Mouse (Mus musculus): ENCODE results near the gene Snrpf. TPM values are rescaled to one million over a fixed set of nuclear protein-coding genes. Genes with fewer than 3 reads are reported as not detected.
"Not testable (repeated sequence)": the region's sequence is repeated elsewhere in the genome, so short reads cannot be mapped to it uniquely, and the experiment has no call there.

Gene Snrpf
- total RNA-seq, 4 experiments from 2014 or later = 6.2 to 10.4 (median 7.7) TPM

- peak; percentile 39 to 59 for DNase-seq (ENCODE audit: low spot score in 2 of 2)
Observed at GRCm38 (mm10) chr10:93577271-93577886, 12.1 kb downstream of the Snrpf start.

- no peak for DNase-seq (ENCODE audit: low spot score in 2 of 2)
Observed at GRCm38 (mm10) chr10:93575960-93576359, 13.5 kb downstream of the Snrpf start.

DNA sequence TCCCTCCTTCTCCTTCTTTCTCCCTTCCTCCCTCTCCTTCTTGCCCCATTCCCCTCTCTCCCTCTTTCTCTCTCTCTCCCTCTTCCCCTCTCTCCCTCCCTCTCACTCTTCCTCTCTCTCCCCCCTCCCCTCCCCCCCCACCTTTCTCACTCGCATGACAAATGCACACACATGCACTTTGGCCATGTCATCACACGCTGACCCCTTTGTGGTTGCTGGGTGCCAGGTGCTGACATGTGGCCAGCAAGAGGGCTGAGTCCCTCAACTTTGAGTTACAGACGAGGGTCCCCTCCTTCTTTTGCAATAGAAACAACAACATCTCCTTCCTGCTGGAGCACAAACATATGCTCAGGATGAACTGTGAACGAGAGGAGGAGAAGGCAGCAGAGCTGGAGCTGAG is 14.5 kb downstream of the Snrpf start:
- DNase-seq (ENCODE audit: low spot score in 2 of 2) = no peak

GRCm38 (mm10) chr10:93572209-93572608 is 17.3 kb downstream of the Snrpf start:
- DNase-seq (ENCODE audit: low spot score in 2 of 2) = no peak

DNA sequence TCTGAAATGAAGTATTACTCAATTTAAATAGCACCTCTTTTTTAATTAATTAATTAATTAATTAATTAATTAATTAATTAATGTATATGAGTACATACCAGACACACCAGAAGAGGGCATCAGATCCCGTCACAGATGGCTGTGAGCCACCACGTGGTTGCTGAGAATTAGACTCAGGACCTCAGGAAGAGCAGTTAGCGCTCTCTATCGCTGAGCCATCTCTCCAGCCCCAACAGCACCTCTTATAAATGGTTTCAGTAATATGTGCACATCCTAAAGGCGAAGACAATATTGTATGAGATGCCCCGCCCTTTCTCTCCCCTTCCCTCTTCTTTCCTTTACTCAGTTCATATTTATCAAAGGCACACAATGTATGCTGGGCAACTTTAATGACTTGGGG is 20.8 kb downstream of the Snrpf start:
- DNase-seq (ENCODE audit: low spot score in 2 of 2) = no peak

GRCm38 (mm10) chr10:93567841-93568566 is 21.5 kb downstream of the Snrpf start:
- no peak for DNase-seq (ENCODE audit: low spot score in 2 of 2)

- no peak for DNase-seq (ENCODE audit: low spot score in 2 of 2)
Observed at GRCm38 (mm10) chr10:93567066-93567465, 22.4 kb downstream of the Snrpf start.

DNA sequence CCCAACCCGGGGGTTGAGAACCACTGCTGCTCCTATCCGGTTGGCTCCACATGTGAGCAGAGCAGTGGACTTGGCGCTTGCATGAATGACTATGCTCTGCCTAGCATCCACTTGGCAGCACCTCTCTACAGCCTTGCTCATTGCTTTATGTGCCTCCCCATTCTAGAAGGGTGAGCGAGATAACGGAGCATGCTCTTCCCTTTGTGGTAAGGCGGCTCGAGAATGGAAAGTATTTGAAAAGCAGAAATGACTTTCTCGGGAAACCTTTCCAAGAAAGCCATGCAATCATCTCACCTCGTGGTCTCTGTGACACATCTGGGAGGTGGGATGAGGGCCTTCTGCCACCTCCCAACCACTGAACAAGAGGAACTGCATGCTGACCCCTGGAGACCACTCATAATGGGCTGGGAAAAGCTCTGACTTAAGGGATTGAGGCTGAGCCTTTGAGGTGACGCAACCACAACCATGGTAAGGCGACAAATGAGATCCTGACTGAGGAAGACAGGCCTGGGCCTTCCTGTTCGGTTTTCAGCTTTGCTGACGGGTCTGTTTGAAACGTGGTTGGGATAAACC is 24.9 kb downstream of the Snrpf start:
- DNase-seq (ENCODE audit: low spot score in 2 of 2) = no peak

DNA sequence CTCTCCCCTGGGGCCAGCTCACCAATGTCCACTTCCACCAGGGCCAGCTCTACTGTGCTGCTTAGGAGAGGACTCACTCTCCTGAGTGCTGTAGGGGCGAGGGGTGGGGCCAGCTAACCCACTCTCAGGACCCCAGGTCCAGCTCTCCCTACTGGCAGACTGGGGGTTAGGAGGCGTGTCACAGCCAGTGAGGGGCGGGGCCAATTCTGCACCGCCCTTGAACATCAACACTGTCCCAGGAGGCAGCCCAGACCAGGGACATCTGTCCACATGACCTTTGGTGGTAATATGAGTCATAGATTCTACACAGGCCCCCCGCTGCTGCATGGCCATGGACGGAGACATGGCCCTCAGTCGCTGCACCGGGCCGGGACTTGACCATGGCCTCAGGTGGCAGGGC is 29.7 kb downstream of the Snrpf start:
- no peak for DNase-seq (ENCODE audit: low spot score in 2 of 2)

DNA sequence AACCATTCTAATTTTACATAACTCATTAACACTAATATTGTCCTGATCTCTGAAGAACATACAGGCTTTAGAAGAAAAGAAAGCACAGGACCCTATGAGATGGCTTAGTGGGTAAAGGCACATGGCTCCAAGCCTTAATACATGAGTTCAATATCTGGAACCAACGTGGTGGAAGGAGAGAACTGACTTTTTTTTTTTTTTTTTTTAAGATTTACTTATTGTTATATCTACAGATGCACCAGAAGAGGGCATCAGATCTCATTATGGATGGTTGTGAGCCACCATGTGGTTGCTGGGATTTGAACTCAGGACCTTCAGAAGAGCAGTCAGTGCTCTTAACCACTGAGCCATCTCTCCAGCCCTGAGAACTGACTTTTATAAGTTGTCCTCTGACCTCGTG is 31.5 kb downstream of the Snrpf start:
- DNase-seq (ENCODE audit: low spot score in 2 of 2) = not testable (repeated sequence)

DNA sequence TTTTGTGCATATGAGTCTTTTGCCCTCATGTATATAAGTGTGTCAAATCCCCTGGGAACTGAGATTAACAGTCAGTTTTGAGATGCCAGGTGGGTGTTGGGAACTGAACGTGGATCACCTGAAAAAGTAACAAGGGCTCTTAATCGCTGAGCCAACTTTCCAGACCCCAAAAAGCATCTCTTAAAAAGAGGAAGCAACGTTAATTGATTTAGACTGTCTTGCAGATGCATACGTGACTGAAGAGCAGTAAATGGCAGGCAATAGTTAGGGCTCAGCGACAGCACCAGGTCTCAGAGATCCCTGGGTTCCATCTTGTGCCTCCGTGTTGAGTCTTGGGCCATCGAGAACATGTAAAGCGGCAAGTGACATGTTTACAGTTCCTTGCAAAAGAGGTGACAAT is 36.9 kb downstream of the Snrpf start:
- DNase-seq (ENCODE audit: low spot score in 2 of 2) = no peak

DNA sequence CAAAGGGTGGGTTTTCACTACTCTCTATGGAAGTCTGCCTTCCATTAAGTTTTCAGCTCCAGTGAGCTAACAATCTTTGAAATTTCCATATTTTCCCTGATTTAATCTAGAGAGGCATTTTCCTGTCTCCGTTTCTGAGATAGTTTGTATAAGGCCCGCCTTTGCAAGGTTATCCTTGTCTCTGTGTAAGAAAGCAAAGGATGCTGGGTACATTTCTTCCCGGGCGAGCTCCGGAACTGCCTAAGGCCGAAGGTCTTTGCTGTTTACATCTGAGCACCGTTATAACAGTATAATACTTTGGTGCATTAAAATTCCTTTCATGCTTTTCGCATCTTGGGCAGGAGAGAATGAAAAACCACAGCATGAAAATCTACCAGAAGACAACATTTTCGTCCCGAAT is 39.7 kb downstream of the Snrpf start:
- DNase-seq (ENCODE audit: low spot score in 2 of 2) = no peak

DNA sequence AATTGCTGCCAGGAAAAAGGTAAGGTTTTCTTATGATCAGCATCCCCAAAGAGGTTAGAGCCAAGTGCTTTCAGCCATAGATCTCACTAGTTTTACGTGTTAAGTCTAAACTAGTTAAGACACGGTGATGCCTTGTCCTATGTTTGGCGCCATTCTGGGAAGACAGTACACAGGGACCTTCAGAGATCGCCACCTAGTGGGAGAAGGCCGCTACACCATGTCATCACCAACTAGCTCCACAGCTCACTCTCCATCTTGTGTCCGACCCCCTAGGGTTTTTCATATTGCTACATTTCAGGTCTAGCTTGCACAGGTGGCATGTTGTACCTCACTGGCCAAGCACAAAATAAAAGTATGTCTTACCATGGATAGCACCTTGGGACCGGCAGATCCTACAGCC is 40.5 kb downstream of the Snrpf start:
- peak; percentile 44 to 49 for DNase-seq (ENCODE audit: low spot score in 2 of 2)

DNA sequence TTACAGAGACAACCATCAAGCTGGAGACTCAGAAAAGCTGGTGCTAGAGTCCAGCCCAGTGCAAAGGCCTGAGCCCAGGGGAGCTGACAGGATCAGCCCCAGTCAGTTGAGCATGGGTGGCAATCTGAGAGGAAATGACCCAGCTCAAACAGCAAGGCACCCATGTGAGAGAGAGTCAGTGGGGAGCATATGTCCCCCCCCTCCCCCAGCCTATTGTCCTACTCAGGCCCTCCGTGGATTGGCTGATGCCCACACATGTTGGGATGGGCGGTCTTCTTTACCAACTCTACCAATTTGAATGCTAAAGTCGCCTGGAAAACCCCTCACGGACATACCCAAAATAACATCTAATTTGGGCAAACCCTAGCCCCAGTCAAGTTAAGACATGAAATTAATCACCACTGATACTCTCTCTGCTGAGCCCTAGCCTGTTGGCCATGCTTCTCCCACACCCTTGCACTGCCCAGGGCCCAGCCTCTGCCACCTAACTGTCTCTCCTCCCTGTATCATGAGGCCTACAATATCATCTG is 41.7 kb downstream of the Snrpf start:
- no peak for DNase-seq (ENCODE audit: low spot score in 2 of 2)

- no peak for DNase-seq (ENCODE audit: low spot score in 2 of 2)
Observed at GRCm38 (mm10) chr10:93544172-93544571, 45.3 kb downstream of the Snrpf start.

- no peak for DNase-seq (ENCODE audit: low spot score in 2 of 2)
Observed at GRCm38 (mm10) chr10:93543176-93543575, 46.3 kb downstream of the Snrpf start.

- no peak for DNase-seq (ENCODE audit: low spot score in 2 of 2)
Observed at GRCm38 (mm10) chr10:93542356-93542755, 47.1 kb downstream of the Snrpf start.

DNA sequence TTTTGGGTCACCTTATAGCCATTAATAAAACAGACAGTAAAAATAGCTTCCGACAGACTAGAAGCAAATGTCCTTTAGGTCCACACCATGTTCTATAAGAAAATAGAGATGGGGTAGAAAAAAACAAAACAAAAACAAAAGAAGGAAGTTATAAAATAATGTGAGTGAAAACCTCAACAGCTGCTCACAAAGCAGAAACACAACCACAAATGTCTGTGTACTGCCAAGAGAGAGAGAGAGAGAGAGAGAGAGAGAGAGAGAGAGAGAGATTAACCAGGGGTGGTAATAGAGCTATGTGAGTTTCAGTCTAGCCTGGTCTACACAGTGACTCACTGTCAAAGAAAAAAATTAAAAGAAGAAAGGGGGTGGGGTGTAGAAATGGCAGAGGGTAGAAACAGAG is 47.9 kb downstream of the Snrpf start:
- no peak for DNase-seq (ENCODE audit: low spot score in 2 of 2)

- no peak for DNase-seq (ENCODE audit: low spot score in 2 of 2)
Observed at GRCm38 (mm10) chr10:93540431-93541210, 48.9 kb downstream of the Snrpf start, which contains the start of gene Ccdc38. TSS of gene Ccdc38 (plus strand) at chr10:93540632.

DNA sequence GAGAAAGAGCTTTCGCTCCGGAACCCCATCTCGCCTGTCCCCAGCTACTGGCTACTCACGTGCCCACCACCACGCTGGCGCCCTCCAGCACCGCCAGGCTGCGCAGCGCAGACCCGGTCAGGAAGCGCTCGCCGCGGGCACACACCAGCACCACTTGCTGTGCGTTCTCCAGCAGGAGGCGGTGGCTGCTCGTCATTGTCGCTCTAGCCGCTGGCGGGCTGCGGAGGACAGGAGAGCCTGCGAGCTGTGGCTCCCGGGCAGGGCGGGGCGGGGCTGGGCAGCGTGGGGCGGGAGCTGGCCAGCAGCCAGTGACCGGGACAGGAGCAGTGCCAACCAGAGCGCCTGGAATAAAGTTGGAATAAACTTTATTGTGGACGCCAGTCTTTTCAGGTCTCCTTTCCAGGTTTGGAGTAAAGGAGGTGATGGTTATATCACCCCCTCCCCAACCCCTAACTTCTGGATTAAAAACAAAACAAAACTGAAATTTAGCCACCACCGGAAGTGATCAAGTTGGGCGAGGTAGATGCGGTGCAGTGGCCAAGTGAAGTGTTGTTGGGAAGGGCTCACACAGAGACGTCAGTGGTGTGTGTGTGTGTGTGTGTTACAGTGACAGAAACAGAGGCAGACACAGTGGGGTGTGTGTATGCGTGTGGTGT is 49.6 kb downstream of the Snrpf start, which contains the start of gene Amdhd1:
Amdhd1 (minus strand) TSS at position 259 of the 656 bp plus-strand sequence.
- peak; percentile 45 to 71 for DNase-seq (ENCODE audit: low spot score in 2 of 2)

- no peak for DNase-seq (ENCODE audit: low spot score in 2 of 2)
Observed at GRCm38 (mm10) chr10:93538818-93539217, 50.7 kb downstream of the Snrpf start.

Measured in gastrocnemius, adult 8-10 months (tissue).